Mouse (Mus musculus) heart, adult 2 months (tissue): ENCODE measurements around the gene Slc22a27. TPM values are rescaled to one million over a fixed set of nuclear protein-coding genes. Genes with fewer than 3 reads are reported as not detected.

ENCODE experiments used
- DNase-seq, 2 experiments: peaks; one replicate each; pipeline ENCODE4 v3.0.0; 2021
- H3K27ac ChIP-seq: fragments of 200-600 bp; 2 replicates; pipeline ENCODE4 v1.8.1; 2022
- H3K27me3 ChIP-seq: fragments of 200-500 bp; 2 replicates; pipeline ENCODE4 v1.6.1; 2012; ENCODE audit warnings: mild to moderate bottlenecking, low read length, inconsistent platforms, mixed read lengths; ENCODE audit not compliant: control insufficient read depth, insufficient read depth
- H3K36me3 ChIP-seq: fragments of 200-500 bp; 2 replicates; pipeline ENCODE4 v1.6.1; 2012; ENCODE audit warnings: low read length, inconsistent platforms; ENCODE audit not compliant: control insufficient read depth, insufficient read depth
- H3K4me1 ChIP-seq: fragments of 200-500 bp; 2 replicates; pipeline ENCODE4 v1.6.1; 2011; ENCODE audit warnings: low read length; ENCODE audit not compliant: control insufficient read depth, insufficient read depth
- H3K4me3 ChIP-seq: fragments of 200-600 bp; 2 replicates; pipeline ENCODE4 v1.8.1; 2022
- H3K79me2 ChIP-seq: fragments of 200-500 bp; replicated peaks from 2 replicates; pipeline ENCODE4 v1.6.1; 2012; ENCODE audit warnings: mild to moderate bottlenecking, inconsistent platforms, low read length, moderate library complexity, mixed read lengths; ENCODE audit not compliant: control insufficient read depth, insufficient read depth
- H3K9ac ChIP-seq: fragments of 200-500 bp; 2 replicates; pipeline ENCODE4 v1.6.1; 2012; ENCODE audit warnings: low read depth, mild to moderate bottlenecking, control low read depth, inconsistent platforms, low read length, mixed read lengths
- CTCF ChIP-seq: fragments of 200-600 bp; IDR thresholded peaks from 2 replicates; pipeline ENCODE4 v1.8.1; 2022; ENCODE audit warnings: antibody characterized with exemption, mild to moderate bottlenecking, moderate library complexity
- EP300 ChIP-seq: fragments of 200-500 bp; IDR thresholded peaks from 2 replicates; pipeline ENCODE4 v1.6.1; 2011; ENCODE audit warnings: low read depth, low read length, control low read depth; ENCODE audit not compliant: insufficient read depth
- POLR2A ChIP-seq: fragments of 200-500 bp; IDR thresholded peaks from 2 replicates; pipeline ENCODE4 v1.6.1; 2011; ENCODE audit warnings: mild to moderate bottlenecking, low read depth, low read length, control low read depth; ENCODE audit not compliant: insufficient read depth
- WGBS: fragments of 180-500 bp; shearing (Covaris S2); methylation state at CpG from one replicate; pipeline ENCODE4 v1.1.7; 2018; 5-methylcytosine and 5-hydroxymethylcytosine counted together
- intact Hi-C: fragments of 180-260 bp; cut with DNase I; formaldehyde crosslinking; loops from one replicate; pipeline ENCODE4 v1.15.1; 2025
- microRNA-seq, 2 experiments: library from miRNA; unstranded; fragments of <30 nt; microRNA quantifications; one replicate each; pipeline ENCODE4 v1.2.0; 2021
- polyA plus RNA-seq: library from polyadenylated mRNA; depleted of rRNA; stranded (reverse); fragments of >200 nt; gene quantifications from 2 replicates; pipeline ENCODE4 v1.2.3, GENCODE M21; 2012; rRNA removed
- total RNA-seq, 2 experiments: library from RNA; stranded (reverse); gene quantifications; 2 replicates each; pipeline ENCODE4 v1.2.3; 2021

Gene Slc22a27
- total and polyA plus RNA-seq, 3 experiments: not detected

- Histone ChIP-seq H3K36me3 (no peaks in the 10 kb centered on the region), H3K27me3 (no peaks in the 10 kb centered on the region), H3K4me3 (no peak overlapping the region), H3K4me1 (no peaks in the 10 kb centered on the region), H3K79me2 (no peaks in the 10 kb centered on the region), H3K9ac (no peak overlapping the region), H3K27ac (no peak overlapping the region)
- intact Hi-C loops: no loop called here
- WGBS: 57% methylated on average over 2 of the region's 2 CpGs
- TF ChIP-seq EP300: no peak
- TF ChIP-seq POLR2A: no peak
- no peak for TF ChIP-seq CTCF
- no peak for DNase-seq
Observed at GRCm38 (mm10) chr19:7829851-7830250, 136.0 kb downstream of the Slc22a27 start.

Small RNA genes within 50 kb of the gene (microRNA-seq; reads per million reads assigned to microRNA genes)
- gene Gm24951: 0 reads per million in 2 experiments

Other genes with a start within 250 kb of the Slc22a27 start
- not detected for gene Slc22a26, start 163.4 kb downstream of the Slc22a27 start, total RNA-seq
- gene Slc22a26, start 163.4 kb downstream of the Slc22a27 start, polyA plus RNA-seq: not detected in 2 replicates
- gene Slc22a28, start 166.0 kb upstream of the Slc22a27 start, total RNA-seq: not detected
- gene Slc22a28, start 166.0 kb upstream of the Slc22a27 start, polyA plus RNA-seq: 0.09 TPM in 1 of 2 replicates, not detected in the other